Mouse (Mus musculus): ENCODE data around the gene Lgi4.

DNA sequence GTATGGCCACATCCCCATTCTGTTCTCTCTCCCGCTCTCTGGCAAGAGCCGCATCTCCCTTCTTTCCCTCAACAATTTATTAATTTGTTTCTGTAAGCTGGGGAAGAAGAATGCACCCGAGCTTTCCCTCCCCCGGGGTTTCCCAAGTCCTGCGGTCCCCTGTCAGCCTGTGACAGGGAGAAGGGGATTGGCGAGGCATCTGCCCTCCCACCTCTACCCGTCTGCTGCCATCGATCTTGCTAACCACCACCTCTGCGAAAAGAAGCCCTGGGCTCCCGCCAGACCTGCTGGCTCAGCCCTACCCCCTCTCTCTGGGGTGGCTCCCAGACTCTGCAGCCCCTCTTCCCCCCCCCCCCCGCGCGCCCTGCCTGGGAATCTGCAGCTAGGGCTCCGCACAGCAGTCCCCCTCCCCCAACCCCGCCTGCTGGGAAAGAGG, 9.3 kb upstream of the Lgi4 start:
- TF ChIP-seq POLR2A (IDR thresholded peaks at IDR 0.05; ENCODE audit: extremely low read depth, insufficient read depth, low read length) (no peak), CTCF (IDR thresholded peaks at IDR 0.05; ENCODE audit: extremely low read depth, insufficient read depth, low read length) (no peak)
